In genomic region chr8:117199658-117200057, GRCm38 (mm10) we compare ENCODE assay signal across 8 mouse cellular contexts. TPM values are rescaled to one million over a fixed set of nuclear protein-coding genes. Genes with fewer than 3 reads are reported as not detected.
A peak's percentile ranks its signal among the peaks of the same experiment; 100 is the strongest.
DNase-seq lines count a peak whose midpoint lies in the region; ATAC-seq and TF ChIP-seq lines count a peak whose summit lies in the region.

No protein-coding gene starts in this region.

- H3K4me3 ChIP-seq in intestine, embryonic 14.5 days (ENCODE audit: low read depth, low read length): no peak overlapping the region
- no peak overlapping the region for H3K4me3 ChIP-seq in intestine, postnatal 0 days (ENCODE audit: low read depth, low read length)
- H3K4me3 ChIP-seq in heart, embryonic 10.5 days: no peak overlapping the region

- peak overlapping the region; percentile 12; the same call in 1 of the 2 replicates for H3K4me2 ChIP-seq in intestine, embryonic 14.5 days (ENCODE audit: low read length)
- no peak overlapping the region for H3K4me2 ChIP-seq in intestine, postnatal 0 days (replicated peaks; ENCODE audit: low read depth)

- no peak for TF ChIP-seq CTCF in intestine, postnatal 0 days (IDR thresholded peaks at IDR 0.05; ENCODE audit: low read depth)

- 35% methylated on average over 6 of the region's 6 CpGs for WGBS in intestine, embryonic 14.5 days
- 54% methylated on average over 6 of the region's 6 CpGs for WGBS in intestine, postnatal 0 days
- 23% methylated on average over 6 of the region's 6 CpGs for WGBS in heart, embryonic 10.5 days

- intact Hi-C loops in left cerebral cortex, postnatal 14 days (cut with DNase I): no loop called here

- H3K27me3 ChIP-seq in intestine, embryonic 14.5 days (replicated peaks; ENCODE audit: control insufficient read depth, insufficient read depth, low read length): no peaks in the 10 kb centered on the region
- no peaks in the 10 kb centered on the region for H3K27me3 ChIP-seq in intestine, postnatal 0 days (replicated peaks; ENCODE audit: control insufficient read depth, insufficient read depth, low read length)
- no peaks in the 10 kb centered on the region for H3K27me3 ChIP-seq in heart, embryonic 10.5 days (ENCODE audit: insufficient read depth, poor library complexity, severe bottlenecking)

- peak overlapping the region; percentile 83 for H3K27ac ChIP-seq in intestine, embryonic 14.5 days (ENCODE audit: low read depth)
- H3K27ac ChIP-seq in intestine, postnatal 0 days (ENCODE audit: low read depth, low read length): no peak overlapping the region
- H3K27ac ChIP-seq in heart, embryonic 10.5 days: peak overlapping the region; percentile 75; the same call in 1 of the 2 replicates

- no peaks in the 10 kb centered on the region for H3K9me3 ChIP-seq in intestine, embryonic 14.5 days (ENCODE audit: control insufficient read depth, low read length)
- H3K9me3 ChIP-seq in intestine, postnatal 0 days (ENCODE audit: control insufficient read depth): no peaks in the 10 kb centered on the region
- no peaks in the 10 kb centered on the region for H3K9me3 ChIP-seq in heart, embryonic 10.5 days

- peaks cover 36% of the 10 kb centered on the region for H3K36me3 ChIP-seq in intestine, embryonic 14.5 days (ENCODE audit: control insufficient read depth, insufficient read depth, low read length)
- peaks cover 47% of the 10 kb centered on the region for H3K36me3 ChIP-seq in intestine, postnatal 0 days (ENCODE audit: control insufficient read depth, insufficient read depth)
- peaks cover 44% of the 10 kb centered on the region for H3K36me3 ChIP-seq in heart, embryonic 10.5 days

- peaks cover 33% of the 10 kb centered on the region for H3K4me1 ChIP-seq in intestine, embryonic 14.5 days (replicated peaks; ENCODE audit: control insufficient read depth, insufficient read depth, low read length)
- no peaks in the 10 kb centered on the region for H3K4me1 ChIP-seq in intestine, postnatal 0 days (replicated peaks; ENCODE audit: control insufficient read depth, insufficient read depth, low read length)
- peaks cover 51% of the 10 kb centered on the region for H3K4me1 ChIP-seq in heart, embryonic 10.5 days

- DNase-seq in intestine, embryonic 14.5 days (ENCODE audit: low spot score): peak; percentile 69
- peak; percentile 85 for DNase-seq in heart, embryonic 10.5 days (ENCODE audit: low spot score)
- peak; percentile 45 for DNase-seq in kidney, postnatal 14 days
- DNase-seq in lung, postnatal 36 days: peak; percentile 78
- DNase-seq in cerebellum, adult 18-20 months: no peak
- no peak for DNase-seq in left cerebral cortex, postnatal 14 days (ENCODE audit: low spot score in 2 of 2)
- DNase-seq in layer of hippocampus, postnatal 10 days (ENCODE audit: low spot score in 2 of 2): no peak

- 0 out of 2 replicates have a peak, but pooled peaks have one; percentile 41 for ATAC-seq in intestine, embryonic 14.5 days (replicated peaks; ENCODE audit: low FRiP score, low TSS enrichment, low read depth)
- ATAC-seq in intestine, postnatal 0 days: no peak

- H3K9ac ChIP-seq in intestine, embryonic 14.5 days (ENCODE audit: low read length): no peak overlapping the region
- H3K9ac ChIP-seq in intestine, postnatal 0 days (ENCODE audit: low read depth, low read length): no peak overlapping the region

RNA-seq across cellular contexts. Expression of gene Gan, which starts 41.7 kb away (rescaled TPM):
- polyA plus RNA-seq in intestine, embryonic 14.5 days (2014; fragmentation: Nextera tagmentation; extraction: Ambion mirVana): 2.8 and 3.0 TPM in 2 replicates
- 1.1 and 1.4 TPM in 2 replicates for polyA plus RNA-seq in intestine, postnatal 0 days (2015; fragmentation: Nextera tagmentation; extraction: Ambion mirVana)
- 1.9 TPM in 2 replicates for polyA plus RNA-seq in heart, embryonic 10.5 days (2016; fragmentation: Nextera tagmentation; extraction: Ambion mirVana)
- total RNA-seq in left cerebral cortex, postnatal 14 days (2021): 10 to 100 TPM; 17.2 to 19.3 TPM
- 10 to 100 TPM; 22.6 to 24.7 TPM for total RNA-seq in layer of hippocampus, postnatal 10 days (2021)

RNA-seq across cellular contexts. Expression of gene Cmip, which starts 57.2 kb away (rescaled TPM):
- polyA plus RNA-seq in intestine, embryonic 14.5 days (2014; fragmentation: Nextera tagmentation; extraction: Ambion mirVana): 22.2 and 22.4 TPM in 2 replicates
- 47.1 and 48.9 TPM in 2 replicates for polyA plus RNA-seq in intestine, postnatal 0 days (2015; fragmentation: Nextera tagmentation; extraction: Ambion mirVana)
- 6.4 and 8.3 TPM in 2 replicates for polyA plus RNA-seq in heart, embryonic 10.5 days (2016; fragmentation: Nextera tagmentation; extraction: Ambion mirVana)
- 100 to 1,000 TPM; 358 to 375 TPM for total RNA-seq in left cerebral cortex, postnatal 14 days (2021)
- total RNA-seq in layer of hippocampus, postnatal 10 days (2021): 100 to 1,000 TPM; 338 to 353 TPM

Comparison
In these comparisons a context has a peak if more than half of its experiments do, and no peak if none do; other contexts are left out.
1. DNase-seq: peak in intestine, embryonic 14.5 days (single experiment), heart, embryonic 10.5 days (single experiment), kidney, postnatal 14 days (single experiment) and lung, postnatal 36 days (single experiment); none in cerebellum, adult 18-20 months (0 of 2), left cerebral cortex, postnatal 14 days (0 of 2) and layer of hippocampus, postnatal 10 days (0 of 2).